Mouse (Mus musculus) spleen, adult 10 weeks (tissue): ENCODE measurements around the gene Olfr1058. TPM values are rescaled to one million over a fixed set of nuclear protein-coding genes. Genes with fewer than 3 reads are reported as not detected.

Experiments
- polyA plus RNA-seq: library from polyadenylated mRNA; stranded (reverse); fragments of 350-450 nt; fragmentation: Illumina TruSeq; extraction: RNeasy Lipid Tissue Mini Kit (QIAGEN cat#74804); gene quantifications from one replicate; pipeline ENCODE4 v1.2.3, GENCODE M21; 2015; ENCODE audit warnings: low replicate concordance; ENCODE audit not compliant: insufficient read depth

Gene Olfr1058
- not detected for polyA plus RNA-seq

GRCm38 (mm10) chr2:86388461-86388860 lies at the start of gene Olfr1058:
Gene Olfr1058 (minus strand): TSS chr2:86388561.

GRCm38 (mm10) chr2:86426649-86427048 lies 38.3 kb upstream of the Olfr1058 start, which contains the start of gene Olfr1062:
Gene Olfr1062 (minus strand): TSS chr2:86426749.

GRCm38 (mm10) chr2:86413950-86414349 lies 25.6 kb upstream of the Olfr1058 start, which contains the start of gene Olfr1061:
Gene Olfr1061 (minus strand): TSS chr2:86414050.

GRCm38 (mm10) chr2:86378293-86378692 lies 10.1 kb downstream of the Olfr1058 start, which contains the start of gene Olfr1057:
Gene Olfr1057 (minus strand): TSS chr2:86378393.

DNA sequence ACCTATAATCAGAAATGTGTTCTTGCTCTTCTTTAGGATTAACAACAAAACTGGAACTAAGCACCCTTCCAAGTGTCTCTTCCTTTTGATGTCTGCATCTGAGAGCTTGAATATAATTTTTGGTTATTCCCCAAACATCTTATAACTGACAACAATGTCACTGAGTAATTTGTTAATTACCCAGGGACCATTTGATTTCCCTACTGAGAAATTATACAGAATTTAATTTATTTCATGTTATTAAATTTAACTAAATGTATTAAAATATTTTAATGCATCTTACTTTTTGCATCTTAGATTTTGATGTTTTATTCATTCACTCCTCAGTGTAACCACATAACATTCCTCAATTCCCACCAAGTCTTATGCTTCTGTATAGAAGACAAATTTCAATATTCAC lies 26.0 kb downstream of the Olfr1058 start, which contains the start of gene Olfr1056:
Gene Olfr1056 (minus strand): TSS at position 101 of the 400 bp plus-strand sequence.

DNA sequence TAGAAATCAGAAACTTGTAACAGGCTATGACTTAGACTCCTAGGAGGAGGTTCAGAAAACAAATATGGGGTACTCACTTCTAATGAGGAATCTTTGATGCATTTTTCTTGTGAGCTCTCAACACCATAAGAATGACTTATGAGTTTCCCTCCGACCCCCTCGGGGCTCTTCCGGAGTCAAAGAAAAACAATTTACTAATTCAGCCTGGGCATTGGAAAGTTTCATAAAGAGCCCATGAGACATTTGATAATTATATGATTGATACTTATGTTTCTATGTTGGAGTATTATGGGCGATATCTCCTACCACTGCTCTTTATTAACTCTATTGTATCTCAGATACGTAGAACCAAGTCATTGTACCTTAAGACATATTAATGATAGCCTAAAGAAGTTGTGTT lies 38.2 kb downstream of the Olfr1058 start, which contains the start of gene Olfr1055:
Gene Olfr1055 (minus strand): TSS at position 101 of the 400 bp plus-strand sequence.

DNA sequence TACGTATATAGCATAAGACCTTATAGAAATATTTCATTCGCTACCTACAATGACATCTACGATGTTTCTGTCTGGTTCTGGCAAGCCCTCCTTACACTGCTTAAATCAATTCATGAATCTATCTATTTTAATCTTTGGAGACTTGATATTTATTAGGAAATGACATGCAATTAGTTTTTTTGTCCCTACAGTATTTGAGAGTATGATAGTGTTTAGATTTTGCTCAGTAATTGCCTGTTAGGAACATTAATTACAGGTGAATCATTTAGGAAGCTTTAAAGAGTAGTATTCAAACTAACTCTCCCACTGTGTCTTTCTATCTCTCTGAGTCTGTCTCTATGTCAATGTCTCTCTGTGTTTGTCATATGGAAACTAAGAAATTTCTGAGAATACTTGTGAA lies 53.0 kb downstream of the Olfr1058 start, which contains the start of gene Olfr1054:
Gene Olfr1054 (minus strand): TSS at position 101 of the 400 bp plus-strand sequence.

Other genes with a start within 250 kb of the Olfr1058 start
- not detected for gene Olfr1040, start 241.8 kb downstream of the Olfr1058 start, polyA plus RNA-seq
- not detected for gene Olfr1042, start 226.7 kb downstream of the Olfr1058 start, polyA plus RNA-seq
- gene Olfr1043, start 221.0 kb downstream of the Olfr1058 start, polyA plus RNA-seq: not detected
- gene Olfr1044, start 210.7 kb downstream of the Olfr1058 start, polyA plus RNA-seq: not detected
- not detected for gene Olfr52, start 202.9 kb downstream of the Olfr1058 start, polyA plus RNA-seq
- not detected for gene Olfr1045, start 185.6 kb downstream of the Olfr1058 start, polyA plus RNA-seq
- not detected for gene Olfr1046, start 169.2 kb downstream of the Olfr1058 start, polyA plus RNA-seq
- not detected for gene Olfr1047, start 157.2 kb downstream of the Olfr1058 start, polyA plus RNA-seq
- not detected for gene Olfr1048, start 148.3 kb downstream of the Olfr1058 start, polyA plus RNA-seq
- gene Olfr1049, start 130.2 kb downstream of the Olfr1058 start, polyA plus RNA-seq: not detected
- gene Olfr1051, start 109.5 kb downstream of the Olfr1058 start, polyA plus RNA-seq: not detected
- not detected for gene Olfr1052, start 96.1 kb downstream of the Olfr1058 start, polyA plus RNA-seq
- gene Olfr1053, start 73.3 kb downstream of the Olfr1058 start, polyA plus RNA-seq: not detected
- gene Olfr1054, start 53.1 kb downstream of the Olfr1058 start, polyA plus RNA-seq: not detected
- gene Olfr1055, start 38.3 kb downstream of the Olfr1058 start, polyA plus RNA-seq: not detected
- gene Olfr1056, start 26.1 kb downstream of the Olfr1058 start, polyA plus RNA-seq: not detected
- not detected for gene Olfr1057, start 10.2 kb downstream of the Olfr1058 start, polyA plus RNA-seq
- not detected for gene Olfr1061, start 25.5 kb upstream of the Olfr1058 start, polyA plus RNA-seq
- gene Olfr1062, start 38.2 kb upstream of the Olfr1058 start, polyA plus RNA-seq: not detected
- not detected for gene Olfr1065, start 62.0 kb upstream of the Olfr1058 start, polyA plus RNA-seq
- gene Olfr1066, start 67.7 kb upstream of the Olfr1058 start, polyA plus RNA-seq: not detected
- gene Olfr228, start 98.8 kb upstream of the Olfr1058 start, polyA plus RNA-seq: not detected
- not detected for gene Olfr1076, start 119.9 kb upstream of the Olfr1058 start, polyA plus RNA-seq
- gene Olfr1079, start 153.9 kb upstream of the Olfr1058 start, polyA plus RNA-seq: not detected
- not detected for gene Olfr1080, start 169.7 kb upstream of the Olfr1058 start, polyA plus RNA-seq
- gene Olfr1082, start 210.4 kb upstream of the Olfr1058 start, polyA plus RNA-seq: not detected